Mouse (Mus musculus): Measurements from ENCODE around the gene Tradd. TPM values are rescaled to one million over a fixed set of nuclear protein-coding genes. Genes with fewer than 3 reads are reported as not detected.

The Tradd gene
- total and polyA plus RNA-seq, 2 experiments from 2014 or later = 7.5 to 8.0 TPM

DNA sequence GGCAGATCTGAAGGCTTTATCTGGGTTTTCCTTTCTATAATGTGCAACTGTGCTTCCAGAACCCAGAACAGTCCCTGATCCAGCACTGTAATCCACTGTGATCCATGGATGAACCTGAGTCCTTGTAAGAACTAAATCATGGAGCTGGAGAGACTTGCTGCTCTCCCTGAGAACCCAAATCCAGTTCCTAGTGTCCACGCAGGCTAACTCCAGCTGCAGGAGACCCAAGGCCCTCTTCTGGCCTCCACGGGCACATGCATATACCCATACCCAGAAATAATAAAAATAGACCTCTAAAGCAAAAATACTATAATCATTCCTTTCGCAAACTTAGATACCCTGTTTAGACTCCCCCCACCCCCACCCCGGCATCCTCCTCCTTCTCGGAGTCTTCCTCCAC, 23.8 kb upstream of the Tradd start:
- no peaks in the 10 kb centered on the region for H3K9me3 ChIP-seq (ENCODE audit: low read length)
- peak; percentile 28 for TF ChIP-seq CTCF (IDR thresholded peaks at IDR 0.05)
- H3K4me1 ChIP-seq (ENCODE audit: insufficient read depth, low read length) = peaks cover 13% of the 10 kb centered on the region
- DNase-seq (ENCODE audit: low spot score) = no peak
- WGBS = 77% methylated on average over 5 of the region's 5 CpGs
- H3K27me3 ChIP-seq (ENCODE audit: insufficient read depth, low read length) = no peaks in the 10 kb centered on the region
- H3K4me2 ChIP-seq (ENCODE audit: low read depth, low read length, poor library complexity, severe bottlenecking) = peak overlapping the region; percentile 50
- no peak for ATAC-seq (ENCODE audit: low FRiP score)
- peak overlapping the region; percentile 92 for H3K27ac ChIP-seq (ENCODE audit: low read depth, low read length)
- peak overlapping the region; percentile 75; the same call in 1 of the 2 replicates for H3K9ac ChIP-seq (replicated peaks; ENCODE audit: low read length, poor library complexity, severe bottlenecking)
- H3K4me3 ChIP-seq (ENCODE audit: low read depth, low read length) = peak overlapping the region; percentile 50
- H3K36me3 ChIP-seq (ENCODE audit: insufficient read depth, low read length) = peaks cover 7% of the 10 kb centered on the region; the same call in 1 of the 2 replicates

GRCm38 (mm10) chr8:105286907-105287306, 22.5 kb upstream of the Tradd start:
- WGBS = 87% methylated on average over 4 of the region's 4 CpGs
- peaks cover 13% of the 10 kb centered on the region for H3K4me1 ChIP-seq (ENCODE audit: insufficient read depth, low read length)
- H3K36me3 ChIP-seq (ENCODE audit: insufficient read depth, low read length) = peaks cover 20% of the 10 kb centered on the region
- TF ChIP-seq CTCF (IDR thresholded peaks at IDR 0.05) = 0 out of 2 replicates have a peak, but pooled peaks have one; percentile 3
- DNase-seq (ENCODE audit: low spot score) = no peak
- no peaks in the 10 kb centered on the region for H3K9me3 ChIP-seq (ENCODE audit: low read length)
- no peaks in the 10 kb centered on the region for H3K27me3 ChIP-seq (ENCODE audit: insufficient read depth, low read length)
- H3K9ac ChIP-seq (replicated peaks; ENCODE audit: low read length, poor library complexity, severe bottlenecking) = no peak overlapping the region
- H3K4me2 ChIP-seq (ENCODE audit: low read depth, low read length, poor library complexity, severe bottlenecking) = peak overlapping the region; percentile 50; the same call in 1 of the 2 replicates
- no peak overlapping the region for H3K27ac ChIP-seq (ENCODE audit: low read depth, low read length)
- no peak overlapping the region for H3K4me3 ChIP-seq (ENCODE audit: low read depth, low read length)
- no peak for ATAC-seq (ENCODE audit: low FRiP score)

DNA sequence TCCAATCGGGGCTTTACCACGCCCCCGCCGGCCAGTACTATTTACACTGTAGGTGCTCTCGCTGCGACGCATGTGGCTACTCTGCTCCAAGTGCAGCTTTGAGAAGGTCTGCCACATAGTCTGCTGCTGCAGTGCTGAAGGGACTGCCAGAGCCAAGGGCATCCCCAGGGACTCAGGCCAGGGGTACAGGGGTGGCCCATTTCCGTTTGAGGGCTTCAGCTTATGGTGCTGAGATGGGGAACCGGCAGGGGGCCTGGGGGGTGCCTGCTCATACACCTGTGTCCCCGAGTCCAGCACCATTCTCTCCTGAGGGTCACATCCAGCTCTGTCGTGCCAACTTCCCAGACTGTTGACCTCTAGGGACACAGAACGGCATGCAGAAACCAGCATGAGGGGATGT, 21.1 kb upstream of the Tradd start:
- TF ChIP-seq CTCF (IDR thresholded peaks at IDR 0.05) = no peak
- Histone ChIP-seq H3K4me1 (ENCODE audit: insufficient read depth, low read length) (peaks cover 13% of the 10 kb centered on the region), H3K9me3 (ENCODE audit: low read length) (no peaks in the 10 kb centered on the region), H3K36me3 (ENCODE audit: insufficient read depth, low read length) (peaks cover 28% of the 10 kb centered on the region), H3K4me2 (ENCODE audit: low read depth, low read length, poor library complexity, severe bottlenecking) (no peak overlapping the region), H3K27me3 (ENCODE audit: insufficient read depth, low read length) (no peaks in the 10 kb centered on the region), H3K27ac (ENCODE audit: low read depth, low read length) (no peak overlapping the region), H3K9ac (replicated peaks; ENCODE audit: low read length, poor library complexity, severe bottlenecking) (no peak overlapping the region), H3K4me3 (ENCODE audit: low read depth, low read length) (no peak overlapping the region)
- 51% methylated on average over 12 of the region's 12 CpGs for WGBS
- DNase-seq (ENCODE audit: low spot score) (no peak), ATAC-seq (ENCODE audit: low FRiP score) (no peak)

DNA sequence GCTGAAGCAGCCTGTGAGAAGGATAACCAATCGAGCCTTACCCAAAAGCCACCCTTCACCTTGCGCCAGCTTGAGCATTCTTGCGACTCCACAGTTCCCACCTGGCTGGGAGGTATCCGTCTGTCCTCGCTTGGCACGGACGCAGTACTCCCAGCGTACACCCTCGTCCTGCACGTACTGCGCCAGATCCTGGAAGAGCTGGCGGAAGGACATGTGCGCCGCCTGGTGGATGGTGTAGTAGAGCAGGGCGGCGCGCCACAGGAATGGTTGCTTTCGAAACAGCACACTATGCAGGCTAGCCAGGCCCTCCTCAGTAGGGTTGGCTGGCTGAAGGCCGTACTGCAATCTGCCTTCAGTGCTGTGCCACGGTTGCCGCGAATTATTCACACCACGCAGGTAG, 18.7 kb upstream of the Tradd start:
- TF ChIP-seq CTCF (IDR thresholded peaks at IDR 0.05) = peak; percentile 67

GRCm38 (mm10) chr8:105282239-105282638, 17.8 kb upstream of the Tradd start:
- Histone ChIP-seq H3K4me3 (ENCODE audit: low read depth, low read length) (no peak overlapping the region), H3K4me2 (ENCODE audit: low read depth, low read length, poor library complexity, severe bottlenecking) (no peak overlapping the region), H3K36me3 (ENCODE audit: insufficient read depth, low read length) (peaks cover 37% of the 10 kb centered on the region), H3K4me1 (ENCODE audit: insufficient read depth, low read length) (peaks cover 11% of the 10 kb centered on the region), H3K9ac (replicated peaks; ENCODE audit: low read length, poor library complexity, severe bottlenecking) (no peak overlapping the region), H3K27me3 (ENCODE audit: insufficient read depth, low read length) (no peaks in the 10 kb centered on the region), H3K27ac (ENCODE audit: low read depth, low read length) (no peak overlapping the region), H3K9me3 (ENCODE audit: low read length) (no peaks in the 10 kb centered on the region)
- 93% methylated on average over 4 of the region's 4 CpGs for WGBS
- TF ChIP-seq CTCF (IDR thresholded peaks at IDR 0.05) = no peak
- ATAC-seq (ENCODE audit: low FRiP score) (no peak), DNase-seq (ENCODE audit: low spot score) (no peak)

More for the DNA sequence above, 18.7 kb upstream of the Tradd start:
- ATAC-seq (ENCODE audit: low FRiP score) (no peak), DNase-seq (ENCODE audit: low spot score) (no peak)
- H3K4me3 ChIP-seq (ENCODE audit: low read depth, low read length) = no peak overlapping the region
- H3K4me2 ChIP-seq (ENCODE audit: low read depth, low read length, poor library complexity, severe bottlenecking) = no peak overlapping the region
- peaks cover 11% of the 10 kb centered on the region for H3K4me1 ChIP-seq (ENCODE audit: insufficient read depth, low read length)
- no peaks in the 10 kb centered on the region for H3K27me3 ChIP-seq (ENCODE audit: insufficient read depth, low read length)
- no peak overlapping the region for H3K9ac ChIP-seq (replicated peaks; ENCODE audit: low read length, poor library complexity, severe bottlenecking)
- peaks cover 37% of the 10 kb centered on the region for H3K36me3 ChIP-seq (ENCODE audit: insufficient read depth, low read length)
- H3K9me3 ChIP-seq (ENCODE audit: low read length) = no peaks in the 10 kb centered on the region
- no peak overlapping the region for H3K27ac ChIP-seq (ENCODE audit: low read depth, low read length)
- 32% methylated on average over 23 of the region's 23 CpGs for WGBS

DNA sequence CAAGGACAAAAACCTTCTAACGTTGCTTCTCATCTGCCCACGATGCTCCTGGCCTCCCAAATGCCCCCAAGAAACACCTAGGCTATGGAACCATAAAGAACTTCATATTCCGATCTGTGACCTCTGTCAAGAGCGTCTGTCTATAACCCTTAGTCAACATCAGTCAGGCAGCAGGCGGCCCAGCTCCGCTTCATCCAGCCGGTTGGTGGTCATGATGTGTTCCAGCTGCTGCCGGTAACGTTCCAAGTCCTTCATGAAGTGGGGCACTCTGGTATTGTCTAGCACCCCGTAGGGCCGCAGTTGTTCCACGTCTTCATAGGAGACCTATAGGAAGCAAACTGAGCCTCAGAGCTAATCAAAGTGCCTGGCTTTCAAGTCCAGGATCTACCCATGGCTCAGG, 17.4 kb upstream of the Tradd start:
- H3K4me2 ChIP-seq (ENCODE audit: low read depth, low read length, poor library complexity, severe bottlenecking) = no peak overlapping the region

More for the DNA sequence above, 17.4 kb upstream of the Tradd start:
- H3K4me1 ChIP-seq (ENCODE audit: insufficient read depth, low read length) = peaks cover 11% of the 10 kb centered on the region
- ATAC-seq (ENCODE audit: low FRiP score) (no peak), DNase-seq (ENCODE audit: low spot score) (no peak)
- H3K4me3 ChIP-seq (ENCODE audit: low read depth, low read length) = no peak overlapping the region
- no peak for TF ChIP-seq CTCF (IDR thresholded peaks at IDR 0.05)
- no peak overlapping the region for H3K27ac ChIP-seq (ENCODE audit: low read depth, low read length)
- 87% methylated on average over 12 of the region's 12 CpGs for WGBS
- H3K9me3 ChIP-seq (ENCODE audit: low read length) = no peaks in the 10 kb centered on the region
- H3K27me3 ChIP-seq (ENCODE audit: insufficient read depth, low read length) = no peaks in the 10 kb centered on the region
- H3K9ac ChIP-seq (replicated peaks; ENCODE audit: low read length, poor library complexity, severe bottlenecking) = no peak overlapping the region
- peaks cover 37% of the 10 kb centered on the region for H3K36me3 ChIP-seq (ENCODE audit: insufficient read depth, low read length)
